ENCODE assay signal across 20 mouse cellular contexts in genomic region chr2:147188871-147189545, GRCm38 (mm10). TPM values are rescaled to one million over a fixed set of nuclear protein-coding genes. Genes with fewer than 3 reads are reported as not detected.
DNase-seq lines count a peak whose midpoint lies in the region; ATAC-seq and TF ChIP-seq lines count a peak whose summit lies in the region.
"Had no signal": no experiment of that assay in that cellular context is flagged by ENCODE, and none has a peak within 500 bp of the region (broad histone marks: within the 10 kb centered on the region; RNA-seq: fewer than 3 reads in every experiment).

No protein-coding gene starts in this region.

- no peak overlapping the region; the same call in 1 of the 2 replicates for H3K4me2 ChIP-seq in forebrain, embryonic 11.5 days (ENCODE audit: low read depth, low read length, severe bottlenecking)
- no peak overlapping the region for H3K4me2 ChIP-seq in forebrain, embryonic 15.5 days (replicated peaks)
- peak overlapping the region; percentile 36 for H3K4me2 ChIP-seq in midbrain, embryonic 13.5 days (replicated peaks)
- H3K4me2 ChIP-seq: limb, embryonic 13.5 days; liver, embryonic 15.5 days had no signal

- TF ChIP-seq EP300 in heart, adult 2 months (IDR thresholded peaks at IDR 0.05; ENCODE audit: insufficient read depth, low read depth, low read length): no peak

- peaks cover 15% of the 10 kb centered on the region for H3K4me1 ChIP-seq in forebrain, embryonic 11.5 days (replicated peaks; ENCODE audit: control insufficient read depth, insufficient read depth, low read length)
- H3K4me1 ChIP-seq in forebrain, embryonic 15.5 days: peaks cover 21% of the 10 kb centered on the region
- H3K4me1 ChIP-seq in E14TG2a.4 (replicated peaks; ENCODE audit: low read depth, low read length): peaks cover 85% of the 10 kb centered on the region
- H3K4me1 ChIP-seq in embryonic facial prominence, embryonic 10.5 days: peaks cover 31% of the 10 kb centered on the region
- H3K4me1 ChIP-seq in midbrain, embryonic 13.5 days (replicated peaks): peaks cover 45% of the 10 kb centered on the region
- no peaks in the 10 kb centered on the region for H3K4me1 ChIP-seq in heart, adult 2 months (ENCODE audit: control insufficient read depth, insufficient read depth, low read length)

- peak; percentile 60 for DNase-seq in forebrain, embryonic 11.5 days (ENCODE audit: low spot score)
- DNase-seq in embryonic facial prominence, embryonic 10.5 days (ENCODE audit: low spot score): no peak
- no peak for DNase-seq in adrenal gland, postnatal 14 days
- DNase-seq in kidney, postnatal 4 days: no peak
- no peak for DNase-seq in heart, adult 2 months
- DNase-seq: heart, postnatal 4 days; thymus, postnatal 14 days had no signal

- no peaks in the 10 kb centered on the region for H3K36me3 ChIP-seq in forebrain, embryonic 11.5 days (ENCODE audit: control insufficient read depth, insufficient read depth, low read length)
- H3K36me3 ChIP-seq in forebrain, embryonic 15.5 days: no peaks in the 10 kb centered on the region
- no peaks in the 10 kb centered on the region for H3K36me3 ChIP-seq in E14TG2a.4 (ENCODE audit: insufficient read depth, low read length)
- H3K36me3 ChIP-seq in embryonic facial prominence, embryonic 10.5 days (replicated peaks): no peaks in the 10 kb centered on the region
- H3K36me3 ChIP-seq in midbrain, embryonic 13.5 days: no peaks in the 10 kb centered on the region
- no peaks in the 10 kb centered on the region for H3K36me3 ChIP-seq in heart, adult 2 months (ENCODE audit: control insufficient read depth, insufficient read depth, low read length)
- H3K36me3 ChIP-seq: limb, embryonic 13.5 days; liver, embryonic 15.5 days had no signal

- peaks cover 94% of the 10 kb centered on the region for H3K27me3 ChIP-seq in forebrain, embryonic 11.5 days (ENCODE audit: control insufficient read depth, insufficient read depth, low read length)
- peaks cover 93% of the 10 kb centered on the region for H3K27me3 ChIP-seq in forebrain, embryonic 15.5 days
- H3K27me3 ChIP-seq in E14TG2a.4 (ENCODE audit: insufficient read depth, low read length): peaks cover 96% of the 10 kb centered on the region
- H3K27me3 ChIP-seq in embryonic facial prominence, embryonic 10.5 days (replicated peaks; ENCODE audit: low read depth, poor library complexity, severe bottlenecking): peaks cover 100% of the 10 kb centered on the region
- H3K27me3 ChIP-seq in midbrain, embryonic 13.5 days: peaks cover 96% of the 10 kb centered on the region
- H3K27me3 ChIP-seq in heart, adult 2 months (ENCODE audit: control insufficient read depth, insufficient read depth, low read length): peaks cover 39% of the 10 kb centered on the region

- TF ChIP-seq CTCF in E14TG2a.4 (conservative IDR thresholded peaks at IDR 0.05; ENCODE audit: low read length): no peak
- TF ChIP-seq CTCF in heart, adult 2 months (IDR thresholded peaks at IDR 0.05): no peak

- H3K79me2 ChIP-seq in heart, adult 2 months (replicated peaks; ENCODE audit: control insufficient read depth, insufficient read depth, low read length): no peaks in the 10 kb centered on the region

- no peak for TF ChIP-seq POLR2A in heart, adult 2 months (IDR thresholded peaks at IDR 0.05; ENCODE audit: insufficient read depth, low read depth, low read length)

- H3K9ac ChIP-seq in forebrain, embryonic 11.5 days (ENCODE audit: low read length): 0 out of 2 replicates have a peak overlapping the region, but pooled peaks have one; percentile 17
- H3K9ac ChIP-seq in forebrain, embryonic 15.5 days (replicated peaks): no peak overlapping the region
- no peak overlapping the region; the same call in 1 of the 2 replicates for H3K9ac ChIP-seq in midbrain, embryonic 13.5 days (replicated peaks)
- H3K9ac ChIP-seq in heart, adult 2 months (ENCODE audit: low read depth, low read length): no peak overlapping the region
- H3K9ac ChIP-seq: limb, embryonic 13.5 days; liver, embryonic 15.5 days had no signal

- intact Hi-C loops in heart, adult 2 months (cut with DNase I): loop anchor here (10.0 kb wide), 1 partner anchor 354 kb away; no protein-coding TSS in a partner anchor

- ATAC-seq in forebrain, embryonic 11.5 days (replicated peaks; ENCODE audit: low FRiP score): no peak
- ATAC-seq in forebrain, embryonic 15.5 days (replicated peaks): no peak
- ATAC-seq in midbrain, embryonic 13.5 days: no peak
- ATAC-seq: intestine, postnatal 0 days; lung, postnatal 0 days; Patski had no signal

- H3K9me3 ChIP-seq in forebrain, embryonic 11.5 days (ENCODE audit: control insufficient read depth, low read length): no peaks in the 10 kb centered on the region
- H3K9me3 ChIP-seq in forebrain, embryonic 15.5 days: no peaks in the 10 kb centered on the region
- H3K9me3 ChIP-seq in E14TG2a.4 (ENCODE audit: low read length): no peaks in the 10 kb centered on the region
- no peaks in the 10 kb centered on the region for H3K9me3 ChIP-seq in embryonic facial prominence, embryonic 10.5 days
- no peaks in the 10 kb centered on the region for H3K9me3 ChIP-seq in midbrain, embryonic 13.5 days
- H3K9me3 ChIP-seq: limb, embryonic 13.5 days; liver, embryonic 15.5 days had no signal

- H3K27ac ChIP-seq in forebrain, embryonic 11.5 days (ENCODE audit: low read depth, low read length): peak overlapping the region; percentile 19; the same call in 1 of the 2 replicates
- no peak overlapping the region for H3K27ac ChIP-seq in forebrain, embryonic 15.5 days (replicated peaks)
- H3K27ac ChIP-seq in embryonic facial prominence, embryonic 10.5 days (replicated peaks): peak overlapping the region; percentile 19; the same call in 1 of the 2 replicates
- peak overlapping the region; percentile 65 for H3K27ac ChIP-seq in midbrain, embryonic 13.5 days
- no peak overlapping the region for H3K27ac ChIP-seq in heart, adult 2 months
- H3K27ac ChIP-seq: kidney, postnatal 0 days; limb, embryonic 13.5 days; liver, embryonic 15.5 days had no signal

- H3K4me3 ChIP-seq in forebrain, embryonic 11.5 days (ENCODE audit: low read depth, low read length): no peak overlapping the region
- no peak overlapping the region for H3K4me3 ChIP-seq in forebrain, embryonic 15.5 days
- peak overlapping the region; percentile 43; the same call in 1 of the 2 replicates for H3K4me3 ChIP-seq in E14TG2a.4 (replicated peaks; ENCODE audit: low read length)
- H3K4me3 ChIP-seq in embryonic facial prominence, embryonic 10.5 days: peak overlapping the region; percentile 8; the same call in 1 of the 2 replicates
- H3K4me3 ChIP-seq in midbrain, embryonic 13.5 days (replicated peaks): peak overlapping the region; percentile 5; the same call in 1 of the 2 replicates
- H3K4me3 ChIP-seq in heart, adult 2 months: no peak overlapping the region
- H3K4me3 ChIP-seq: erythroblast, embryonic 14.5 days; limb, embryonic 13.5 days; liver, embryonic 15.5 days; myocyte had no signal

- WGBS in forebrain, embryonic 11.5 days: 1% methylated on average over 11 of the region's 11 CpGs
- WGBS in forebrain, embryonic 15.5 days: 7% methylated on average over 11 of the region's 11 CpGs
- 1% methylated on average over 11 of the region's 11 CpGs for WGBS in embryonic facial prominence, embryonic 10.5 days
- WGBS in midbrain, embryonic 13.5 days: 2% methylated on average over 11 of the region's 11 CpGs
- WGBS in heart, adult 2 months: 11% methylated on average over 11 of the region's 11 CpGs

RNA-seq across cellular contexts. Expression of gene Nkx2-2, which starts 5.0 kb away (rescaled TPM):
- 7.1 and 7.6 TPM in 2 replicates for polyA plus RNA-seq in forebrain, embryonic 11.5 days (2014; fragmentation: Nextera tagmentation; extraction: Ambion mirVana)
- 1.5 and 4.1 TPM in 2 replicates for polyA plus RNA-seq in forebrain, embryonic 15.5 days (2015; fragmentation: Nextera tagmentation; extraction: Ambion mirVana)
- polyA plus RNA-seq in embryonic facial prominence, embryonic 10.5 days (2016; fragmentation: Nextera tagmentation; extraction: Ambion mirVana): 1.2 and 2.8 TPM in 2 replicates
- 8.7 and 10.5 TPM in 2 replicates for polyA plus RNA-seq in midbrain, embryonic 13.5 days (2015; fragmentation: Nextera tagmentation; extraction: Ambion mirVana)
- not detected in 2 replicates for total RNA-seq in adrenal gland, postnatal 14 days (2021)
- not detected for total RNA-seq in heart, adult 2 months (2021)
- not detected in 2 replicates for polyA plus RNA-seq in heart, adult 2 months (2012; rRNA removed)
- total RNA-seq: heart, postnatal 4 days; megakaryocyte progenitor cell, adult 5-6 weeks had no signal
- polyA plus RNA-seq: erythroblast, embryonic 14.5 days; heart, embryonic 14.5 days; kidney, postnatal 0 days; limb, embryonic 13.5 days; liver, embryonic 15.5 days; lung, postnatal 0 days; myocyte; Patski had no signal

Comparison
In these comparisons a context has a peak if more than half of its experiments do, and no peak if none do; other contexts are left out.
1. H3K27ac ChIP-seq: peak in forebrain, embryonic 11.5 days (single experiment), embryonic facial prominence, embryonic 10.5 days (single experiment) and midbrain, embryonic 13.5 days (single experiment); none in forebrain, embryonic 15.5 days (single experiment) and heart, adult 2 months (single experiment).
2. H3K4me3 ChIP-seq: peak in E14TG2a.4 (single experiment), embryonic facial prominence, embryonic 10.5 days (single experiment) and midbrain, embryonic 13.5 days (single experiment); none in forebrain, embryonic 11.5 days (single experiment), forebrain, embryonic 15.5 days (single experiment) and heart, adult 2 months (single experiment).